Mouse (Mus musculus) liver, embryonic 15.5 days (tissue): ENCODE measurements around the gene Sdk2. TPM values are rescaled to one million over a fixed set of nuclear protein-coding genes. Genes with fewer than 3 reads are reported as not detected.

Source experiments
- ATAC-seq: fragments of 200-750 bp; cut with Nextera tagmentation; 2 replicates; pipeline ENCODE4 v1.8.0; 2017; ENCODE audit warnings: moderate number of reproducible peaks, mild to moderate bottlenecking, moderate library complexity; ENCODE audit not compliant: insufficient read depth
- H3K27ac ChIP-seq: fragments of 300-500 bp; sonication (generic); replicated peaks from 2 replicates; pipeline ENCODE4 v1.5.1; 2015; ENCODE audit warnings: mild to moderate bottlenecking, inconsistent platforms
- H3K27me3 ChIP-seq: fragments of 300-500 bp; sonication (generic); 2 replicates; pipeline ENCODE4 v1.6.1; 2015; ENCODE audit warnings: mild to moderate bottlenecking, inconsistent platforms
- H3K36me3 ChIP-seq: fragments of 300-500 bp; sonication (generic); replicated peaks from 2 replicates; pipeline ENCODE4 v1.6.1; 2015; ENCODE audit warnings: moderate library complexity, mild to moderate bottlenecking, inconsistent platforms
- H3K4me1 ChIP-seq: fragments of 300-500 bp; sonication (generic); replicated peaks from 2 replicates; pipeline ENCODE4 v1.6.1; 2015; ENCODE audit warnings: inconsistent platforms
- H3K4me2 ChIP-seq: fragments of 300-500 bp; sonication (generic); 2 replicates; pipeline ENCODE4 v1.6.1; 2015; ENCODE audit warnings: moderate library complexity, mild to moderate bottlenecking, inconsistent platforms
- H3K4me3 ChIP-seq: fragments of 300-500 bp; sonication (generic); replicated peaks from 2 replicates; pipeline ENCODE4 v1.5.1; 2015; ENCODE audit warnings: mild to moderate bottlenecking, inconsistent platforms
- H3K9ac ChIP-seq: fragments of 300-500 bp; sonication (generic); 2 replicates; pipeline ENCODE4 v1.6.1; 2015; ENCODE audit warnings: moderate library complexity, mild to moderate bottlenecking, inconsistent platforms
- H3K9me3 ChIP-seq: fragments of 300-500 bp; sonication (generic); replicated peaks from 2 replicates; pipeline ENCODE4 v1.6.1; 2016; ENCODE audit warnings: inconsistent platforms
- WGBS: fragments of 180-500 bp; shearing (Covaris S2); methylation state at CpG from one replicate; pipeline ENCODE4 v1.1.7; 2015; ENCODE audit warnings: mixed read lengths; ENCODE audit not compliant: insufficient replicate concordance; 5-methylcytosine and 5-hydroxymethylcytosine counted together
- polyA plus RNA-seq: library from polyadenylated mRNA; unstranded; fragments of >200 nt; fragmentation: Nextera tagmentation; extraction: Ambion mirVana; gene quantifications from 2 replicates; pipeline ENCODE4 v1.2.1, GENCODE M21; 2015

The Sdk2 gene
- polyA plus RNA-seq, 1 experiment from 2014 or later = 0.20 TPM

- Histone ChIP-seq H3K27me3 (no peaks in the 10 kb centered on the region), H3K27ac (no peak overlapping the region), H3K9ac (no peak overlapping the region), H3K9me3 (no peaks in the 10 kb centered on the region), H3K36me3 (no peaks in the 10 kb centered on the region), H3K4me3 (no peak overlapping the region), H3K4me1 (no peaks in the 10 kb centered on the region), H3K4me2 (no peak overlapping the region)
- no peak for ATAC-seq
- WGBS = 56% methylated on average over 5 of the region's 5 CpGs
Observed at GRCm38 (mm10) chr11:113888156-113888750, 178.6 kb downstream of the Sdk2 start.

- H3K27ac ChIP-seq = no peak overlapping the region
- no peak for ATAC-seq
- H3K4me3 ChIP-seq = no peak overlapping the region
- no peaks in the 10 kb centered on the region for H3K4me1 ChIP-seq
- no peaks in the 10 kb centered on the region for H3K36me3 ChIP-seq
- H3K9me3 ChIP-seq = no peaks in the 10 kb centered on the region
- WGBS = 64% methylated on average over 7 of the region's 7 CpGs
- no peak overlapping the region for H3K4me2 ChIP-seq
- H3K27me3 ChIP-seq = no peaks in the 10 kb centered on the region
- H3K9ac ChIP-seq = no peak overlapping the region
Observed at GRCm38 (mm10) chr11:113886299-113886698, 180.5 kb downstream of the Sdk2 start.

- no peaks in the 10 kb centered on the region for H3K36me3 ChIP-seq
- no peak overlapping the region for H3K4me3 ChIP-seq
- H3K9ac ChIP-seq = no peak overlapping the region
- WGBS = 64% methylated on average over 11 of the region's 11 CpGs
- no peaks in the 10 kb centered on the region for H3K4me1 ChIP-seq
- H3K27ac ChIP-seq = no peak overlapping the region
- H3K9me3 ChIP-seq = no peaks in the 10 kb centered on the region
- ATAC-seq = no peak
- no peaks in the 10 kb centered on the region for H3K27me3 ChIP-seq
- no peak overlapping the region for H3K4me2 ChIP-seq
Observed at GRCm38 (mm10) chr11:113884962-113885361, 181.9 kb downstream of the Sdk2 start.

- H3K4me1 ChIP-seq = no peaks in the 10 kb centered on the region
- H3K9me3 ChIP-seq = no peaks in the 10 kb centered on the region
- H3K27me3 ChIP-seq = no peaks in the 10 kb centered on the region
- no peaks in the 10 kb centered on the region for H3K36me3 ChIP-seq
- H3K27ac ChIP-seq = no peak overlapping the region
- ATAC-seq = no peak
- H3K4me2 ChIP-seq = no peak overlapping the region
- H3K4me3 ChIP-seq = no peak overlapping the region
- WGBS = 56% methylated on average over 8 of the region's 8 CpGs
- H3K9ac ChIP-seq = no peak overlapping the region
Observed at GRCm38 (mm10) chr11:113883031-113883430, 183.8 kb downstream of the Sdk2 start.

GRCm38 (mm10) chr11:113881864-113882263, 185.0 kb downstream of the Sdk2 start:
- 79% methylated on average over 6 of the region's 6 CpGs for WGBS
- Histone ChIP-seq H3K27me3 (no peaks in the 10 kb centered on the region), H3K36me3 (no peaks in the 10 kb centered on the region), H3K9ac (no peak overlapping the region), H3K9me3 (no peaks in the 10 kb centered on the region), H3K4me1 (no peaks in the 10 kb centered on the region), H3K27ac (no peak overlapping the region), H3K4me3 (no peak overlapping the region), H3K4me2 (no peak overlapping the region)
- no peak for ATAC-seq

- no peak for ATAC-seq
- 66% methylated on average over 8 of the region's 8 CpGs for WGBS
- Histone ChIP-seq H3K4me2 (no peak overlapping the region), H3K27me3 (no peaks in the 10 kb centered on the region), H3K9me3 (no peaks in the 10 kb centered on the region), H3K4me3 (no peak overlapping the region), H3K27ac (no peak overlapping the region), H3K36me3 (no peaks in the 10 kb centered on the region), H3K9ac (no peak overlapping the region), H3K4me1 (no peaks in the 10 kb centered on the region)
Observed at GRCm38 (mm10) chr11:113867066-113867465, 199.8 kb downstream of the Sdk2 start.

- Histone ChIP-seq H3K4me3 (no peak overlapping the region), H3K9ac (no peak overlapping the region), H3K9me3 (no peaks in the 10 kb centered on the region), H3K4me2 (no peak overlapping the region), H3K36me3 (no peaks in the 10 kb centered on the region), H3K27me3 (no peaks in the 10 kb centered on the region), H3K4me1 (no peaks in the 10 kb centered on the region), H3K27ac (no peak overlapping the region)
- 29% methylated on average over 8 of the region's 8 CpGs for WGBS
- peak; percentile 47; the same call in 1 of the 2 replicates for ATAC-seq
Observed at GRCm38 (mm10) chr11:113865627-113866026, 201.2 kb downstream of the Sdk2 start.

- ATAC-seq = no peak
- no peaks in the 10 kb centered on the region for H3K27me3 ChIP-seq
- H3K4me2 ChIP-seq = no peak overlapping the region
- no peak overlapping the region for H3K27ac ChIP-seq
- no peak overlapping the region for H3K9ac ChIP-seq
- 54% methylated on average over 5 of the region's 5 CpGs for WGBS
- no peaks in the 10 kb centered on the region for H3K4me1 ChIP-seq
- H3K9me3 ChIP-seq = no peaks in the 10 kb centered on the region
- H3K36me3 ChIP-seq = no peaks in the 10 kb centered on the region
- no peak overlapping the region for H3K4me3 ChIP-seq
Observed at GRCm38 (mm10) chr11:113863408-113863807, 203.4 kb downstream of the Sdk2 start.

GRCm38 (mm10) chr11:113855661-113856060, 211.2 kb downstream of the Sdk2 start:
- Histone ChIP-seq H3K27ac (no peak overlapping the region), H3K27me3 (no peaks in the 10 kb centered on the region), H3K4me3 (no peak overlapping the region), H3K4me2 (no peak overlapping the region), H3K9ac (no peak overlapping the region), H3K36me3 (no peaks in the 10 kb centered on the region), H3K9me3 (no peaks in the 10 kb centered on the region), H3K4me1 (no peaks in the 10 kb centered on the region)
- 63% methylated on average over 13 of the region's 13 CpGs for WGBS
- ATAC-seq = no peak

GRCm38 (mm10) chr11:113851750-113852149, 215.1 kb downstream of the Sdk2 start:
- Histone ChIP-seq H3K4me3 (no peak overlapping the region), H3K36me3 (no peaks in the 10 kb centered on the region), H3K27ac (no peak overlapping the region), H3K4me1 (no peaks in the 10 kb centered on the region), H3K9me3 (no peaks in the 10 kb centered on the region), H3K27me3 (no peaks in the 10 kb centered on the region), H3K4me2 (no peak overlapping the region), H3K9ac (no peak overlapping the region)
- 68% methylated on average over 8 of the region's 8 CpGs for WGBS
- ATAC-seq = no peak

- no peaks in the 10 kb centered on the region for H3K36me3 ChIP-seq
- H3K9ac ChIP-seq = no peak overlapping the region
- no peak overlapping the region for H3K27ac ChIP-seq
- ATAC-seq = no peak
- H3K4me1 ChIP-seq = no peaks in the 10 kb centered on the region
- H3K9me3 ChIP-seq = no peaks in the 10 kb centered on the region
- H3K4me2 ChIP-seq = no peak overlapping the region
- WGBS = 51% methylated on average over 7 of the region's 7 CpGs
- no peaks in the 10 kb centered on the region for H3K27me3 ChIP-seq
- no peak overlapping the region for H3K4me3 ChIP-seq
Observed at GRCm38 (mm10) chr11:113849322-113849721, 217.5 kb downstream of the Sdk2 start.

GRCm38 (mm10) chr11:113843920-113844319, 222.9 kb downstream of the Sdk2 start:
- ATAC-seq = no peak
- Histone ChIP-seq H3K4me1 (no peaks in the 10 kb centered on the region), H3K4me3 (no peak overlapping the region), H3K4me2 (no peak overlapping the region), H3K9ac (no peak overlapping the region), H3K27me3 (no peaks in the 10 kb centered on the region), H3K27ac (no peak overlapping the region), H3K9me3 (no peaks in the 10 kb centered on the region), H3K36me3 (no peaks in the 10 kb centered on the region)
- 64% methylated on average over 6 of the region's 6 CpGs for WGBS
